Comparison of ENCODE assay signal across 24 mouse cellular contexts in the genomic region with DNA sequence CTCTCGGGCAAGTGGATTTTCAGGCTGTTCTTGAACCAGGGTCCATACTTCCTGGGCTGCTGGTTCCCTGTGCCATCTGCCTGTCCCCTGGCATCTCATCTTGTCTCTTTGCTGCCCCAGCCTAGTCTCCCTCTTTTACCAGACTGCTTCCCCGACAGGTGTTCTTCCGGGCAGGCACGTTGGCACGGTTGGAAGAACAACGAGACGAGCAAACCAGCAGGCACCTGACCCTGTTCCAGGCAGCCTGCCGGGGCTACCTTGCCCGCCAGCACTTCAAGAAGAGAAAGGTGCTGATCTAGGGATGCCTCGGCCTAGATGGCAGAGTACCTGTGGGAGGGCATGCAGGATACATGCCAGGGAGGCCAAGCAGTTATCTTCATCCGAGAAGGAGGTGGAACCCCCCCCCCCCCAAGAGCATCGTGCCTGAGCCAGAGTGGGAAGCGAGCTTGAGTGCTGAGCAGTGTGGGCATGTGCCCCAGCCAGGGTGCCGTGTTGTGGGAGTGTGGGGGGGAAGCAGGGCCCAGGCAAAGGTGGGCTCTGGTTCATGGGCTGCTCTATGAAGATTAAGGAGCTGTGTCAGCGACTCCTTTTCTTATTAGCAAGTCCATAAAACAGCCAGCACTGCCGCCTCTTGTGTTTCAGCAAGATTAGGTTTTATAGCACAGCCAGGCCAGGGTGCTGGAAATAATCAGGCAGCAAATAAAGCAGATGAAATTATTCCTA. TPM values are rescaled to one million over a fixed set of nuclear protein-coding genes. Genes with fewer than 3 reads are reported as not detected.
DNase-seq lines count a peak whose midpoint lies in the region; ATAC-seq and TF ChIP-seq lines count a peak whose summit lies in the region.
"Had no signal": no experiment of that assay in that cellular context is flagged by ENCODE, and none has a peak within 500 bp of the region (broad histone marks: within the 10 kb centered on the region; RNA-seq: fewer than 3 reads in every experiment).

No protein-coding gene starts in this region.

- H3K9ac ChIP-seq in embryonic facial prominence, embryonic 15.5 days, result no peak overlapping the region
- no peak overlapping the region for H3K9ac ChIP-seq in kidney, postnatal 0 days (ENCODE audit: low read depth, low read length)
- no peak overlapping the region for H3K9ac ChIP-seq in limb, embryonic 15.5 days
- H3K9ac ChIP-seq: embryonic facial prominence, embryonic 13.5 days; forebrain, embryonic 12.5 days; lung, embryonic 14.5 days; midbrain, embryonic 15.5 days; neural tube, embryonic 12.5 days had no signal

- no peak for DNase-seq in embryonic facial prominence, embryonic 10.5 days (ENCODE audit: low spot score)
- peak; percentile 62 for DNase-seq in kidney, postnatal 0 days (ENCODE audit: low spot score)
- DNase-seq in kidney, adult 11 months, result no peak
- peak; percentile 93 for DNase-seq in cerebellum, adult 9-10 months
- DNase-seq in thymus, adult 18-20 months, result no peak
- DNase-seq: gastrocnemius, adult 2 months; heart, adult 2 months; kidney, adult 9 months; lung, embryonic 14.5 days; spleen, adult 18-20 months; thymus, postnatal 25 days had no signal

- no peak for TF ChIP-seq CTCF in kidney, postnatal 0 days (IDR thresholded peaks at IDR 0.05; ENCODE audit: low read depth)

- H3K9me3 ChIP-seq in embryonic facial prominence, embryonic 15.5 days (replicated peaks), result no peaks in the 10 kb centered on the region
- H3K9me3 ChIP-seq in embryonic facial prominence, embryonic 10.5 days, result no peaks in the 10 kb centered on the region
- no peaks in the 10 kb centered on the region for H3K9me3 ChIP-seq in kidney, postnatal 0 days (replicated peaks; ENCODE audit: low read length)
- H3K9me3 ChIP-seq in limb, embryonic 15.5 days, result no peaks in the 10 kb centered on the region
- H3K9me3 ChIP-seq: embryonic facial prominence, embryonic 13.5 days; forebrain, embryonic 12.5 days; midbrain, embryonic 15.5 days; neural tube, embryonic 12.5 days had no signal

- H3K4me3 ChIP-seq in embryonic facial prominence, embryonic 15.5 days (replicated peaks), result no peak overlapping the region
- H3K4me3 ChIP-seq in embryonic facial prominence, embryonic 10.5 days, result no peak overlapping the region
- H3K4me3 ChIP-seq in kidney, postnatal 0 days (replicated peaks; ENCODE audit: low read depth, low read length), result no peak overlapping the region
- H3K4me3 ChIP-seq in limb, embryonic 15.5 days, result no peak overlapping the region
- H3K4me3 ChIP-seq: embryonic facial prominence, embryonic 13.5 days; forebrain, embryonic 12.5 days; gastrocnemius, adult 2 months; heart, adult 2 months; left cerebral cortex, adult 2 months; midbrain, embryonic 15.5 days; neural tube, embryonic 12.5 days had no signal

- H3K36me3 ChIP-seq in embryonic facial prominence, embryonic 15.5 days, result peaks cover 54% of the 10 kb centered on the region
- peaks cover 82% of the 10 kb centered on the region for H3K36me3 ChIP-seq in embryonic facial prominence, embryonic 10.5 days (replicated peaks)
- H3K36me3 ChIP-seq in kidney, postnatal 0 days (ENCODE audit: insufficient read depth, low read length), result peaks cover 64% of the 10 kb centered on the region
- H3K36me3 ChIP-seq in limb, embryonic 15.5 days, result peaks cover 73% of the 10 kb centered on the region

- H3K27me3 ChIP-seq in embryonic facial prominence, embryonic 15.5 days, result no peaks in the 10 kb centered on the region
- H3K27me3 ChIP-seq in embryonic facial prominence, embryonic 10.5 days (replicated peaks; ENCODE audit: low read depth, poor library complexity, severe bottlenecking), result 0 out of 2 replicates have a peak, but pooled peaks cover 4% of the 10 kb centered on the region
- no peaks in the 10 kb centered on the region for H3K27me3 ChIP-seq in kidney, postnatal 0 days (ENCODE audit: insufficient read depth, low read length)
- H3K27me3 ChIP-seq in limb, embryonic 15.5 days, result no peaks in the 10 kb centered on the region
- H3K27me3 ChIP-seq: CH12.LX; embryonic facial prominence, embryonic 13.5 days; midbrain, embryonic 15.5 days had no signal

- peaks cover 5% of the 10 kb centered on the region; the same call in 1 of the 2 replicates for H3K4me1 ChIP-seq in embryonic facial prominence, embryonic 15.5 days
- H3K4me1 ChIP-seq in embryonic facial prominence, embryonic 10.5 days, result peaks cover 26% of the 10 kb centered on the region; the same call in 1 of the 2 replicates
- no peaks in the 10 kb centered on the region for H3K4me1 ChIP-seq in kidney, postnatal 0 days (replicated peaks; ENCODE audit: insufficient read depth, low read length)
- H3K4me1 ChIP-seq in limb, embryonic 15.5 days, result peaks cover 23% of the 10 kb centered on the region
- H3K4me1 ChIP-seq: midbrain, embryonic 15.5 days had no signal

- WGBS in embryonic facial prominence, embryonic 15.5 days, result 80% methylated on average over 16 of the region's 16 CpGs
- 87% methylated on average over 16 of the region's 16 CpGs for WGBS in embryonic facial prominence, embryonic 10.5 days
- WGBS in kidney, postnatal 0 days, result 52% methylated on average over 16 of the region's 16 CpGs
- WGBS in limb, embryonic 15.5 days, result 57% methylated on average over 16 of the region's 16 CpGs

- no peak overlapping the region for H3K4me2 ChIP-seq in embryonic facial prominence, embryonic 15.5 days (replicated peaks)
- no peak overlapping the region for H3K4me2 ChIP-seq in kidney, postnatal 0 days (ENCODE audit: low read length)
- H3K4me2 ChIP-seq in limb, embryonic 15.5 days, result 0 out of 2 replicates have a peak overlapping the region, but pooled peaks have one; percentile 7
- H3K4me2 ChIP-seq: embryonic facial prominence, embryonic 13.5 days; forebrain, embryonic 12.5 days; lung, embryonic 14.5 days; midbrain, embryonic 15.5 days; neural tube, embryonic 12.5 days had no signal

- H3K27ac ChIP-seq in embryonic facial prominence, embryonic 15.5 days (replicated peaks), result 0 out of 2 replicates have a peak overlapping the region, but pooled peaks have one; percentile 13
- H3K27ac ChIP-seq in embryonic facial prominence, embryonic 10.5 days (replicated peaks), result no peak overlapping the region
- H3K27ac ChIP-seq in kidney, postnatal 0 days, result no peak overlapping the region
- 0 out of 2 replicates have a peak overlapping the region, but pooled peaks have one; percentile 27 for H3K27ac ChIP-seq in limb, embryonic 15.5 days
- H3K27ac ChIP-seq: embryonic facial prominence, embryonic 13.5 days; forebrain, embryonic 12.5 days; gastrocnemius, adult 2 months; heart, adult 2 months; left cerebral cortex, adult 2 months; midbrain, embryonic 15.5 days had no signal

- ATAC-seq in embryonic facial prominence, embryonic 15.5 days (ENCODE audit: insufficient number of reproducible peaks, low FRiP score, low TSS enrichment, low read depth), result no peak
- no peak; the same call in 1 of the 2 replicates for ATAC-seq in kidney, postnatal 0 days (replicated peaks; ENCODE audit: low FRiP score, low read depth)
- ATAC-seq in limb, embryonic 15.5 days (ENCODE audit: insufficient number of reproducible peaks, low FRiP score, low TSS enrichment, low read depth), result no peak
- ATAC-seq in erythroblast, adult 5-6 weeks (replicated peaks; ENCODE audit: low FRiP score, poor library complexity, severe bottlenecking), result no peak
- ATAC-seq: activated CD4-positive, CD25-positive, alpha-beta regulatory T cell, adult 4 months; midbrain, embryonic 15.5 days had no signal

RNA-seq across cellular contexts. Expression of gene Gm10277, which starts 53.1 kb away (rescaled TPM):
- polyA plus RNA-seq in embryonic facial prominence, embryonic 15.5 days (2015; fragmentation: Nextera tagmentation; extraction: Ambion mirVana), result 1.3 and 1.4 TPM in 2 replicates
- polyA plus RNA-seq in embryonic facial prominence, embryonic 10.5 days (2016; fragmentation: Nextera tagmentation; extraction: Ambion mirVana), result 1.3 and 1.6 TPM in 2 replicates
- polyA plus RNA-seq in kidney, postnatal 0 days (2015; fragmentation: Nextera tagmentation; extraction: Ambion mirVana), result 0.34 and 0.40 TPM in 2 replicates
- polyA plus RNA-seq in limb, embryonic 15.5 days (2015; fragmentation: Nextera tagmentation; extraction: Ambion mirVana), result 0.90 and 0.92 TPM in 2 replicates
- not detected in 2 replicates for total RNA-seq in erythroblast, adult 5-6 weeks (2015; ENCODE audit: low replicate concordance)
- total RNA-seq in erythroblast, adult 5-6 weeks (2017; ENCODE audit: low replicate concordance), result not detected in 2 replicates
- total RNA-seq: CH12.LX; gastrocnemius, adult 2 months; heart, adult 2 months; layer of hippocampus, adult 8-10 months; left cerebral cortex, adult 2 months; liver, adult 2 months had no signal
- polyA plus RNA-seq: heart, adult 2 months; liver, adult 2 months had no signal

RNA-seq across cellular contexts. Expression of gene Pipox, which starts 53.2 kb away (rescaled TPM):
- 0.45 and 1.0 TPM in 2 replicates for polyA plus RNA-seq in embryonic facial prominence, embryonic 15.5 days (2015; fragmentation: Nextera tagmentation; extraction: Ambion mirVana)
- polyA plus RNA-seq in embryonic facial prominence, embryonic 10.5 days (2016; fragmentation: Nextera tagmentation; extraction: Ambion mirVana), result 2.1 and 2.7 TPM in 2 replicates
- 20.9 and 24.3 TPM in 2 replicates for polyA plus RNA-seq in kidney, postnatal 0 days (2015; fragmentation: Nextera tagmentation; extraction: Ambion mirVana)
- 0.74 and 0.91 TPM in 2 replicates for polyA plus RNA-seq in limb, embryonic 15.5 days (2015; fragmentation: Nextera tagmentation; extraction: Ambion mirVana)
- total RNA-seq in erythroblast, adult 5-6 weeks (2015; ENCODE audit: low replicate concordance), result not detected in 2 replicates
- total RNA-seq in erythroblast, adult 5-6 weeks (2017; ENCODE audit: low replicate concordance), result not detected in 2 replicates
- total RNA-seq: common myeloid progenitor, adult 5-6 weeks; gastrocnemius, adult 2 months had no signal

Comparison
In these comparisons a context has a peak if more than half of its experiments do, and no peak if none do; other contexts are left out.
1. H3K27ac ChIP-seq: peak in embryonic facial prominence, embryonic 15.5 days (single experiment) and limb, embryonic 15.5 days (single experiment); none in embryonic facial prominence, embryonic 10.5 days (single experiment) and kidney, postnatal 0 days (single experiment).
2. DNase-seq: peak in kidney, postnatal 0 days (single experiment) and cerebellum, adult 9-10 months (single experiment); none in embryonic facial prominence, embryonic 10.5 days (single experiment), kidney, adult 11 months (single experiment) and thymus, adult 18-20 months (0 of 2).